Mouse (Mus musculus) cerebellum, postnatal 36 days (tissue): ENCODE data around the gene Bend3.

Experiments
- DNase-seq, 2 experiments: peaks; one replicate each; pipeline ENCODE4 v3.0.0; 2021 to 2022; ENCODE audit warnings: mixed read lengths in 2 of 2

Gene Bend3

DNA sequence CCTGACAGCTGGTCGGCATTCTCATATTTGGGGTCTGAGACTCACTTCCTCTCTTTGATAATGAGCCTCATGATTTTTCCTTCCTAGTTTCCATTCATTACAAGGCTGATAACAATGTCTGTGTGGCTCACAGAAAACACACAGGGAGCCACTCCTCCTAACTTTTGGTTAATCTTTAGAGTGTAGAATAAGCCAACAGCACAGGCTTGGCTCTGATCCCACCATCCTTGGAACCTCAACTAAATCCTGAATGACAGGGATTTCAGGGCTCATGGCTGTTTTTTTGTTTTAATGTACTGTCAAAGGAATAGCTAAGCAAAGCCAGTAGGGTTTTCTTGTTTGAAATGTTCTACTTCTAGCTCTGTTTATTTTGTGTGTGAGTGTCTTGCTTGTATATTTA, 55.8 kb downstream of the Bend3 start:
- no peak for DNase-seq

DNA sequence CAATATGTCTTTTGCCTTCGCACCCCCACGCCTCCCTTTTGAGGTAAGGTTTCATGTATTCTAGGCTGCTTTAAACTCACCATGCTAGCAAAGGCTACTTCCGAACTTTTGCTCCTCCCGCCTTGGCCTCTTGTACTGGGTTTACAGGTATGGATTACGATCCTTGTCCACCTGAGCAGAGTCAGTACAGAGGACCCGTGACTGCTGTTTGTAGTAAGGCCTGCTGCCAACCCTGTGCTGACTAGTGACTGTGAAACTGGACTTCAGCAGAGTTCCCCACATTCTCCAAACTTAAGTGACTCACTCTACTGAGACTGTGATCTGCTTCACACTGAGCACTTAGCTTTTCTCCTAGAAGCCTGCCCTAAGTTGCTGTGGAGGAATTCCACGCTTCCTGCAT, 59.0 kb downstream of the Bend3 start:
- no peak for DNase-seq

DNA sequence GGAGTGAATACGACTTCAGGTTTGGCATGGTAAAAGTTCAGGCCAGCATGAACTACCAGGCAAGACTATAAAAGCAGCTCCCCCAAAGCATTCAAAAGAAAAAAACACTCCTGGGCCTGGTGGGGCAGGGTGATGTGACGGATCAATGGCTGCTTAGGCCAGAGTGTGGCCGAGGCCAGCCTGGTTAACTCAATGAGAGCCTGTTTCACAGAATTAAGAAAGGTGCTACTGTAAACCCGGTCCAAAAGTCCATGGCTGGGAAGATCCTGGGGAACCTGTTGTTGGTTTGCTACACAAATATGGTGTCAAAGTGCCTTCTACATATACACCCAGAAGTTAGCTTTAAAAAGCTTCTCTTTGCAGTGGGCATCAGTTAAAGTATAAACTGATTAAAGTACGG, 60.2 kb downstream of the Bend3 start:
- no peak for DNase-seq

DNA sequence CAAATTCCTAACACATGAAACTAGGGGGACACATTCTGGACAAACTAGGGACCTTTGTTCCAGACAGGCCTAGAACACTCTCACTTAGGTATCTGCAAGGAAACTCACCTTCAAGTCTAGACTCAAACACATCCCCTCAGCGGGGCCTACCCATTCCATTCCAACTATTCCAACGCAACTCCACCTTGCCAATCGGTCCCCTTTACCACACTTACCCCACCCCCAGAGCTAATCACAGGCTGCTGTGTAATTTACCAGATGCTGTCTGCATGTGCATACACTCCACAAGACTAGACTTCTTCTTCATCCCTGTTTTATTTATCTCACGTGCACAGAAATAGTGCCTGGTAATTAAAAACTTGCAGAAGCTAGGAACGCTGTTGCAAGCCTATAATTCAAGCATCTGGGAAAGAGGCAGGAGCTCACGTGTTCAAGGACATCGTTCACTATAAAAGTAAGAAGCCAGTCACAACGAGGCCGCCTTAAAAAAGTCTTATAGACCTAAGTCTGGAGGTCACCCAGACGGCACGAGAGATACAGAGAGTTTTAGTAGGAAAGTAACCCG, 61.2 kb downstream of the Bend3 start:
- no peak for DNase-seq

GRCm38 (mm10) chr10:43540442-43541152, 62.0 kb downstream of the Bend3 start, which contains the start of gene 1700021F05Rik:
TSS of gene 1700021F05Rik (minus strand) at chr10:43540994.
- peak; percentile 96 to 97 for DNase-seq

- no peak for DNase-seq
These were observed 62.5 kb downstream of the Bend3 start for GRCm38 (mm10) chr10:43541153-43541544.

DNA sequence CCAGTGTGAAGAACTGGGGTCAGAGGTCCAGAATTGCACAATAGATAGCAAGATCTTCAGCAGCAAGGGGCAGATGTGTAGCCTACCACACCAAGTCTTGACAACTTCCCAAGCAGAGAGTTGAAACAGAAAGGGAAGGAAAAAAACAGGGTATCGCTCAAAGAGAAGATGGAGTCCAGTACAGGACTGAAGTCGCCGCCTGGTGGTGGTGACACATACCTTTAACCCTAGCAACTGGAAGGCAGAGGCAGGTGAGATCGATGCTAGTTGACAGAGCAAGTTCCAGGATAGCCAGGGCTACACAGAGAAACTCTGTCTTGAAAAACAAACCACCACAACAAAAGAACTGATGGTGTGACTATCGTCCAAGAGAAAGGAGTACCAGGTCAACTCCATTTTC, 70.8 kb downstream of the Bend3 start:
- DNase-seq: no peak

GRCm38 (mm10) chr10:43550923-43551322, 72.3 kb downstream of the Bend3 start:
- DNase-seq: no peak

GRCm38 (mm10) chr10:43551388-43551787, 72.8 kb downstream of the Bend3 start:
- no peak for DNase-seq

- DNase-seq: no peak
These were observed 79.1 kb downstream of the Bend3 start for GRCm38 (mm10) chr10:43557630-43558165.

GRCm38 (mm10) chr10:43559313-43559712, 80.7 kb downstream of the Bend3 start:
- no peak for DNase-seq

GRCm38 (mm10) chr10:43560765-43561164, 82.1 kb downstream of the Bend3 start:
- DNase-seq: no peak

DNA sequence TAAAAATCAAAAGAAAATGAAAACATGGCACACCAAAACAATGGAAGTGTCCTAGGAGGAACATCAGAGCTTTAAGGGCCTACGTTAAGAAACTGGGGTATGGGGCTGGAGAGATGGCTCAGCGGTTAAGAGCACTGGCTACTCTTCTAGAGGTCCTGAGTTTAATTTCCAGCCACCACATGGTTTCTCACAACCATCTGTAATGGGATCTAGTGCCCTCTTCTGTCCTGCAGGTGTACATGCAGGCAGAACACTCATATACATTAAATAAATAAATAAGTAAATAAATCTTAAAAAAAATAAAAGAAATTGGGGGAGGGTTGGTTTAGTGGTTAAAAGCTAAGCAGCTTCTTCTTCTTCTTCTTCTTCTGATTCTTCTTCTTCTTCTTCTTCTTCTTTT, 82.7 kb downstream of the Bend3 start:
- DNase-seq: no peak
